Mouse (Mus musculus) hindlimb bud, embryonic 11.5 days (tissue): ENCODE results near the gene Ercc6l.
"Not testable (repeated sequence)": the region's sequence is repeated elsewhere in the genome, so short reads cannot be mapped to it uniquely, and the experiment has no call there.

ENCODE experiments used
- DNase-seq: peaks from one replicate; pipeline ENCODE4 v3.0.0-alpha.2; 2012; ENCODE audit warnings: low read depth, low spot score; ENCODE audit errors: extremely low spot score

Ercc6l gene

DNA sequence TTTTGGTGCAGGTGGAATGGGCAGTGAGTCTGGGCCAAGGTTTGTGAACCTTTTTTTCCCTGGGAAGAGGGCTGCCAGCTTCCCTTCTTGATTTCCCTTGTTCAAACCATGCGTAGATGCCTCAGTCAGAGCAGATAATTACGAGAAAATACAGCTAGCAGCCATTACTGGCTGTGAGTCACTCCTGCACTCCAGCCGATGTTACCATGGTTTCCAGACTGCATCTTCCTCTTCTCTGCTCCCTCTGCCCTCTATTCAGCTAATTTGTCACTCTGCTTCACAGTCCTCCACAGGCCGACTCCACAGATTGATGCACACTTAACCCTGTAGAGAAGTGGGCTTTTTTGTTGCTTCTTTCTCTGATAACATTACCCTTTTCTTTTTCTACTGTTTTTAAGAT is 41.2 kb downstream of the Ercc6l start:
- DNase-seq = no peak

DNA sequence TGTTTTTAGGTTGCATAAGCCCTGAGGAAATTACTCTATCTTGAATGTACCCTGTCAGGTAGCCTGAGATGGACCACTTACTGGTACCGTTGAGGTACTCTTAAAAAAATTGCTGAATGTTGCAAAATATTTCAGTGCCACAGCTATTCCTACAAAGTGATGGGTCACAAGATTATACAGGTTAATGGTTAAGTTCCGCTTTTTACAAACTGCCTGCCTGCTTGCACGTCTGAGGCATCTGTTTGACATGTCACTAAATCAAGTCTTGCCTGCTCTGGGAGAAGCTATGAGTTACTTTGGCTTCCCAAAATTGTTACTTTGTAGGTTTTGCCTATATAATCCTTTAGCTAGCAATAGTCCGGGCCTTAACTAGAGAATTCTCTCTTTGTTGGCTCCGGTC is 47.5 kb downstream of the Ercc6l start:
- DNase-seq = not testable (repeated sequence)

DNA sequence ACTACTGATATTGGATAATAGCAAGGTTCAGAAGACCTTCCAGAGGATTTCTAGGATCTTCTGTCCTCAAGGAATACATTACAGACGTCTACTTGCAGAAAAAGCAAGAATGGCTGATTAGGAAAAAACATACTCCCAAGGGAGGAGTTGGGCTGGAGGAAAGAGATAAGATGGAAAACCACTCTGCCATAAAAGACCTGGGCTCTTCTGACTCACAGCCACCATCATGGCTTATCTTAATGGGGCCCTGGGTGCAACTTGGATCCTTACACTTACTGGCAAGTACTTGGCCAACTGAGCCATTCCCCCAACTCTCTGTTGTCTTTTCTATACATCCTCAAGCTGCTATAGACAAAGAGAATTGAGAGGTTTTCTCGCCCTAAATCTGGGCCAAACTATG is 53.1 kb downstream of the Ercc6l start:
- not testable (repeated sequence) for DNase-seq

DNA sequence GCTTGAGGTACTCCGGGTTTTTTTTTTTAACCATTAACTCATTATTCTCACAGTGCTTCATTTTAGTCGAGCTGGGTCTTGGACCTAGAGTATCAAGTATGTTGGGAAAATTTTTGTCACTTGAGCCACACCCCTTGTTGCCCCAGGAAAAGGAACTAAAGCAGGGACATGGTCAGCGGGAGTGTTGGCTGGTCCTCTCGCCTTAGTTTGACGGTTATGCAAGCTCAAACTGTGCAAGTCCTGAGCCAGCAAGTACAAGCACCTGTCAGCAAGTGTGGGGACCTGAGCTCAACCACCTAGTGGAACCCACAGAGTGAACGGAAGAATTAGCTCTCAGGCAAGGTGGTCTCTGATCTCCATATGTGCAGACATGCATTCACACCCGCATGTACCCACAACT is 55.0 kb downstream of the Ercc6l start:
- no peak for DNase-seq

DNA sequence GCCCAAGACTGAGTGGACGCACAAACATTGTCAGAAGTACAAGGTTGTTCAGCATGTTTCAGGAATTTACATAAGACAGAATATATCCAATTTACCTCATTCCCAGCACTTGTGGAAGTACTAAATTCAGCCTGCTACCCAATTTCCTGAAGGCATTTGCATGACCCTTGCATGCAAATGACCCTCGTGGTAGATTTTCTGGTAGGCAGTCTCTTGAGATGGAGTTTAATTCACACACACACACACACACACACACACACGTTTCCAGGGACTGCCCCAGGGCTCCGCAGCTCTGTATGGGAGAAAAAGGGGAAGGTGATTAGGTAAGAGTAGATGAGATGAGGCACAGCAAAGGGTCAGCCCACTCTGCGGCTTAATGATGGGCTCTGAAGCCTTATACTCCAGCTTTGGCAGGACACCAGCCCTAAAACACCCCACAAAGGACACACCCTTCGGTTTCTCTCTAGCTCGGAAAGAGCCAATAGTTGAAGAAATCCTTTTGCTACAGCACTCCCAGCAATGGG is 62.4 kb downstream of the Ercc6l start:
- DNase-seq = no peak
